Mouse (Mus musculus): ENCODE results near the gene Dop1b. TPM values are rescaled to one million over a fixed set of nuclear protein-coding genes. Genes with fewer than 3 reads are reported as not detected.
A peak's percentile ranks its signal among the peaks of the same experiment; 100 is the strongest.
"Not testable (repeated sequence)": the region's sequence is repeated elsewhere in the genome, so short reads cannot be mapped to it uniquely, and the experiment has no call there.

Gene Dop1b
- 21.7 and 21.9 TPM in 2 replicates for polyA plus RNA-seq (2016; fragmentation: Nextera tagmentation; extraction: Ambion mirVana)

DNA sequence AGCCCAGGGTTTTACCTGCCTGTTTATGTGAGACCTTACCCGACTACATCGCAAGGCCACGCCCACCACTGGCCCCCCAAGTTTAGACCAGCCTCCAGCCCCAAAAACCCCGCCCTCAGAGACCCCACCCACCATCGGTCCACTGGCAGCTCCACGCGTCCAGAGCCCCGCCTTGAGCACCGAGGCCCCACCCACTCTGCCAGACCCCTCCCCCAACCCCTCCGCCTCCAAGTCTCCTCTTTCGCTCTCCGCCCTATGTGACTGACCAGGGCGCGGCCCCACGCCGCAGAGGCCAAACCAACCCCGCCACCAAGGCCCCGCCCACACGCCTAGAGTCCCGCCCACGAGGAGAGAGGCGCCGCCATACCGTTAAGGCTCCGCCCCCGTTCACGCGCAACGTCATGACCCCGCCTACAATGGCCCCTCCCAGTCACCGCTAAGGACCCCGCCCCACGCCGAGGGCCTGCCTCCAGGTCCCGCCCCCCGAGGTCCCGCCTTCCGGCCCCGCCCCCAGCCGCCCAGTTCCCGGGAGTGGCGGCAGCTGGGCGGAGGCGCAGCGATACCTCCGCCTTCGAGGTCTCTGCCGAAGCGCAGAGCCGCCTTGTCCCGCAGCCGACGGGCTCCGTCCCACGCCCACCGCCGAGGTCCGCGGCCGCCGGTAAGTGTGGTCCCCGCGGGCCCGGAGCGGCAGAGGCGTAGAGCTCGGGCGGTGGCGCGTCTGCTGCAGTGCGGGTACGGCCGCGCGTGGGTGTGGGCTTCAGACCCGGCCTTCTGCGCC lies at the start of gene Dop1b:
Gene Dop1b, plus strand, starts transcription at position 494 of the 778 bp plus-strand sequence.
- ATAC-seq (ENCODE audit: low FRiP score, low read depth), result peak; percentile 91
- Histone ChIP-seq H3K9ac (replicated peaks) (peak within 1 kb of the TSS; percentile 86), H3K4me3 (peak within 1 kb of the TSS; percentile 77), H3K27me3 (peaks cover 23% of the 10 kb centered on the region), H3K36me3 (no peaks in the 10 kb centered on the region), H3K4me2 (replicated peaks) (peak within 1 kb of the TSS; percentile 92), H3K4me1 (peaks cover 17% of the 10 kb centered on the region), H3K9me3 (no peaks in the 10 kb centered on the region), H3K27ac (replicated peaks) (peak within 1 kb of the TSS; percentile 69)
- WGBS, result under 1% methylated on average over 56 of the region's 77 CpGs

DNA sequence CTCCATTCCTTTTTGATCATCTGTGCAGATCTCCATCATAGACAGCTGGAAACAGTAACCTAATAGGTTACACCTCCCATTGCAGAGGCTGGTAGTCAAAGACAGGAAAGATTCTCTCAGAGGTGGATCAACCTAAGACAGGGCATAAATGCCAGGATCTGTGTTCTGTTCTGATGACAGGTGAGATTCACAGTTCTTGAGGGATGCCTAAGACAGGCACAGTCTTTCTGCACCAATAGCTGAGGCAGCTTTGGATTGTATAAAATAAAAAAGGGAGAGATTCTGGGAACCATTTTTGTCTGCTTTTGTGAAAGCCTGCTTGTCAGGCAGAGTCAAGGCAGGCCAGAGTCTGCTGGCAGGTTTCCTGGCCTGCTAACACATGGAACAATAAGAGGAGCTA lies 43.7 kb upstream of the Dop1b start:
- no peaks in the 10 kb centered on the region for H3K27me3 ChIP-seq
- no peak overlapping the region for H3K9ac ChIP-seq (replicated peaks)
- H3K4me3 ChIP-seq, result no peak overlapping the region
- no peak overlapping the region for H3K27ac ChIP-seq (replicated peaks)
- peaks cover 24% of the 10 kb centered on the region for H3K9me3 ChIP-seq
- H3K4me1 ChIP-seq, result no peaks in the 10 kb centered on the region
- H3K36me3 ChIP-seq, result no peaks in the 10 kb centered on the region
- no peak for ATAC-seq (ENCODE audit: low FRiP score, low read depth)
- no peak overlapping the region for H3K4me2 ChIP-seq (replicated peaks)

DNA sequence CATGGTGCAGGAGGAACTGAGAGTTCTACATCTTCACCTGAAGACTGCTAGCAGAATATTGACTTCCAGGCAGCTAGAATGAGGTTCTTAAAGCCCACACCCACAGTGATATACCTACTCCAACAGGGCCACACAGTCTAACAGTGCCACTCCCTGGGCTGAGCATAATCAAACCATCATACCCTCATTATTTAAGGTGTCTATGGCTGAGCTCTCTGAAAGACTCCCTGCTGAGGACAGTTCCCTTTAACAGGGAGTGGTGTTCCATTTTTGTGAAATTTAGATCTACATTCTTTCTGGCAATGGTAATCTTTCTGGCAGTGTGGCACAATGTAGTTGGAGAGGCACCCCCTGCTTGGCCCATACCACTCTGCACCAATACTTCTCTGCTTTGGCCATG lies 42.2 kb upstream of the Dop1b start:
- no peaks in the 10 kb centered on the region for H3K4me1 ChIP-seq
- no peaks in the 10 kb centered on the region for H3K36me3 ChIP-seq
- no peak overlapping the region for H3K4me2 ChIP-seq (replicated peaks)
- H3K9me3 ChIP-seq, result peaks cover 19% of the 10 kb centered on the region
- no peak overlapping the region for H3K27ac ChIP-seq (replicated peaks)
- H3K9ac ChIP-seq (replicated peaks), result no peak overlapping the region
- H3K4me3 ChIP-seq, result no peak overlapping the region
- H3K27me3 ChIP-seq, result no peaks in the 10 kb centered on the region
- ATAC-seq (ENCODE audit: low FRiP score, low read depth), result no peak

DNA sequence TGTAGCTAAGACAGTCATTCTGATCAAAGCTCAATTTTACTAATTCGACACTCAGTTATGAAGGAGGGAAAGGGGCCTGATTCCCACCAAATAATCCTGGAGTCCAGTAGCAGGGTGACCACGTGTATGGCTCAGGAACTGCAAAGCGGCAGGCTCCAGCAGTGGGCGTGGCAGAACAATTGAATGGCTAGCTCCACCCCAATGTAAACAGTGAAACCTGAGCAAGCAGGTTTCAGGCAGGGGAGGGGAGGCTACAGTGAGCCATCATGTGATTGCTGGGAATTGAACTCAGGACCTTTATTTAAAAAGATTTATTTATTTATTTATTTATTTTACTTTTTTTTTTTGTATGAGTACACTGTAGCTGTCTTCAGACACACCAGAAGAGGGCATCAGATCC lies 41.2 kb upstream of the Dop1b start:
- not testable (repeated sequence) for H3K36me3 ChIP-seq; H3K27me3 ChIP-seq; H3K4me2 ChIP-seq (replicated peaks); H3K4me3 ChIP-seq; H3K9ac ChIP-seq (replicated peaks); H3K27ac ChIP-seq (replicated peaks); ATAC-seq (ENCODE audit: low FRiP score, low read depth); H3K4me1 ChIP-seq
- WGBS, result 42% methylated on average over 4 of the region's 4 CpGs
- peaks cover 19% of the 10 kb centered on the region for H3K9me3 ChIP-seq

DNA sequence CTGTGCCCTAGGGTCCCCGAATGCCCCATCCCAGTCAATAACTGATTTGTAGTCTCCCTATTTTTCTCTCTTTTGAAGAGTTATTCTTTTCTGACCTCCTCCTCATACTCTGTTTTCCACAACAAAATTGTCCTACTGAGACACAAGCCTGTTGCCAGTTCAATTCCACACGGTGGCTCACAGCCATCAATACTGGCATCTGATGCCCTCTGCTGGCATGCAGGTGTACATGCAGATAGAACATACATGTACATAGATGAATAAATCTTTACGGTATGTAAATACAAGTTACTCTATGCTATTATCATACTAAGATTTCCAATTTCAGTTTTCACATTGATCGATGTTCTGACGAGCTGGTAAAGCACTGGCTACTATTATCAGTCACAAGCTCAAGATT lies 40.6 kb upstream of the Dop1b start:
- Histone ChIP-seq H3K27me3 (no peaks in the 10 kb centered on the region), H3K4me1 (no peaks in the 10 kb centered on the region), H3K9ac (replicated peaks) (no peak overlapping the region), H3K27ac (replicated peaks) (no peak overlapping the region), H3K4me3 (no peak overlapping the region), H3K9me3 (peaks cover 19% of the 10 kb centered on the region), H3K4me2 (replicated peaks) (no peak overlapping the region), H3K36me3 (no peaks in the 10 kb centered on the region)
- no peak for ATAC-seq (ENCODE audit: low FRiP score, low read depth)
- 90% methylated on average over 5 of the region's 5 CpGs for WGBS

DNA sequence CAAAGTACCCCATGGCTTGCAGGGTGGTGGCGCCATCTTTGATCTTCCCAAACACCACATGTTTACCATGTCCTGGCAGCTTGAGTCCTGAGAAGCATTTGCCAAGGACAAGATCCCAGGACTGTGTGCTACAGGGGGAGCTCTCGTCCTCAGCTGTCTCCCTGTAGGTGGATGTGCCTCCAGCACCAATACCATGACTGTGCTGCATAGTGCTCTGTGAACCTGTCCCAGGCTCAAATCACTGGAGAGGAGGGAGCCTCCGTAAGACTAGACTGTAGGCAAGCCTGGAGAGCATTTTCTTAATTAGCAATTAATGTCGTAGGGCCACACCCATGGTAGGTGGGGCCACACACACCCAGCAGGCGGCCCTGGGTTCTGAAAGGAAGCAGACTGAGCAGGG lies 35.3 kb upstream of the Dop1b start:
- no peaks in the 10 kb centered on the region for H3K9me3 ChIP-seq
- H3K4me2 ChIP-seq (replicated peaks), result no peak overlapping the region
- H3K27ac ChIP-seq (replicated peaks), result no peak overlapping the region
- ATAC-seq (ENCODE audit: low FRiP score, low read depth), result no peak
- WGBS, result 86% methylated on average over 5 of the region's 5 CpGs
- H3K27me3 ChIP-seq, result peaks cover 14% of the 10 kb centered on the region
- H3K36me3 ChIP-seq, result no peaks in the 10 kb centered on the region
- no peak overlapping the region for H3K9ac ChIP-seq (replicated peaks)
- H3K4me3 ChIP-seq, result no peak overlapping the region
- H3K4me1 ChIP-seq, result no peaks in the 10 kb centered on the region

DNA sequence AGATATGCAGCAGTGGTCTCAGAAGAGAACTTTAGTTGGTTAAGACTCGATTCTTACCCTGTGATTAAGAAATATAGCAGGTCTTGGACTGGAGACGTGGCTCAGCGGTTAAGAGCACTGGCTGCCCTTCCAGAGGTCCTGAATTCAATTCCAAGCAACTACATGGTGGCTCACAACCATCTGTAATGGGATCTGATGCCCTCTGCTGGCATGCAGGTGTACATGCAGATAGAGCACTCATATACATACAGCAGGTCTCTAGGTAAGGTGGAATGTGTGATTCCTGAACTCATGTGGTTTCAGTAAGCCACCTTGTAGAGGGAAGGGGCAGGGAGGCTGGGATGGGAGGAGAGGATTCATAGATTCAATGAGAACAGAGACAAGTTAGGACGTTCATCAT lies 33.5 kb upstream of the Dop1b start:
- H3K4me3 ChIP-seq, result no peak overlapping the region
- H3K9ac ChIP-seq (replicated peaks), result no peak overlapping the region
- 85% methylated on average over 4 of the region's 4 CpGs for WGBS
- H3K27me3 ChIP-seq, result peaks cover 33% of the 10 kb centered on the region
- peaks cover 5% of the 10 kb centered on the region for H3K4me1 ChIP-seq
- no peak overlapping the region for H3K27ac ChIP-seq (replicated peaks)
- H3K36me3 ChIP-seq, result no peaks in the 10 kb centered on the region
- no peak for ATAC-seq (ENCODE audit: low FRiP score, low read depth)
- H3K9me3 ChIP-seq, result no peaks in the 10 kb centered on the region
- no peak overlapping the region for H3K4me2 ChIP-seq (replicated peaks)

DNA sequence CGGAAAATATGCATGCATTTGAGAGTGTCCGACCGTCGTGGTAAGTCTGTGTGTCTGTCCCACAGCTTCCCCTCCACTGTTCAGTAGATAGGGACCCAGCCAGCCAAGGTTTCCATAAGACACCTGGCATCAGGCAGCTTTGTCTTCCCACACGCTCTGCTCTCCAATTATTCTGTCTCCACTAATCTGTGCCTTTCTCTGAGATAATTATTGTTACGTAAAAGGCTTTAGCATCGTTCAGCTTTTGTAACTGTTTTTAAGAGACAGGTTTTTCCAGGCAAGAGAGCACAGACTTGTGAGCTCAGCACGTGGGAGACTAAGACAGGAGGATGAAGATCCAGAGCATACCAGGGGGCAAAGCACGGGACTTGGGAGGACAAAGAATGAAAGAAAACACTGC lies 32.5 kb upstream of the Dop1b start:
- Histone ChIP-seq H3K4me1 (peaks cover 13% of the 10 kb centered on the region), H3K4me3 (no peak overlapping the region), H3K4me2 (replicated peaks) (no peak overlapping the region), H3K9me3 (no peaks in the 10 kb centered on the region), H3K27ac (replicated peaks) (no peak overlapping the region), H3K9ac (replicated peaks) (no peak overlapping the region), H3K27me3 (peaks cover 42% of the 10 kb centered on the region), H3K36me3 (no peaks in the 10 kb centered on the region)
- ATAC-seq (ENCODE audit: low FRiP score, low read depth), result no peak
- WGBS, result 51% methylated on average over 9 of the region's 9 CpGs

DNA sequence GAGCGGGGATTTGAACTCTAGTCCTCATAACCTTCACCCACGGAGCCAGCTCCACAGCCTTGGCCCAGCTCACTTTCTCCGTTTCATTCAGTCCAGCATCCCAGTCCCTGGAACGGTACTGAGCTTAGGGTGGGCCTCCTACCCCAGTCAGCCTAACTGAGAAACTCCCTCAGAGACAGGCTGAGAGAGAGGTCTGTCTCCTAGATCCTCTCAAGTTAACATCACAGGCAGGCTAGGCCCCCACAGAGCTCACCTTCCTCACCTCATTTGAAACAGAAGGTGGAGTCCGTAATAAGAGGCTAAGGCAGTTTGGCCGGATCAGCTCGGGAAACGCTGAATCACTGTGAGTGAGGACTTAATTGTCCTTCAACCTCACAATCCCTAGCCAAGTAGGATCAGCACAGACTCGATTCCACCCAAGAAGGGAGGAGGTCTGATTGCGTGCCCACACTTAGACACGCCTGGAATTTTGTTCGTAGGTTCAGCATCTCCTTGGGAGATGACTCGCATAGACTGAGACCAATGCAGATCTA lies 29.5 kb upstream of the Dop1b start:
- Histone ChIP-seq H3K4me2 (replicated peaks) (peak overlapping the region; percentile 74), H3K27me3 (peaks cover 59% of the 10 kb centered on the region), H3K27ac (replicated peaks) (no peak overlapping the region), H3K9ac (replicated peaks) (no peak overlapping the region), H3K4me3 (peak overlapping the region; percentile 45; the same call in 1 of the 2 replicates), H3K9me3 (no peaks in the 10 kb centered on the region), H3K4me1 (peaks cover 13% of the 10 kb centered on the region), H3K36me3 (no peaks in the 10 kb centered on the region)
- WGBS, result 20% methylated on average over 13 of the region's 13 CpGs
- ATAC-seq (ENCODE audit: low FRiP score, low read depth), result no peak

DNA sequence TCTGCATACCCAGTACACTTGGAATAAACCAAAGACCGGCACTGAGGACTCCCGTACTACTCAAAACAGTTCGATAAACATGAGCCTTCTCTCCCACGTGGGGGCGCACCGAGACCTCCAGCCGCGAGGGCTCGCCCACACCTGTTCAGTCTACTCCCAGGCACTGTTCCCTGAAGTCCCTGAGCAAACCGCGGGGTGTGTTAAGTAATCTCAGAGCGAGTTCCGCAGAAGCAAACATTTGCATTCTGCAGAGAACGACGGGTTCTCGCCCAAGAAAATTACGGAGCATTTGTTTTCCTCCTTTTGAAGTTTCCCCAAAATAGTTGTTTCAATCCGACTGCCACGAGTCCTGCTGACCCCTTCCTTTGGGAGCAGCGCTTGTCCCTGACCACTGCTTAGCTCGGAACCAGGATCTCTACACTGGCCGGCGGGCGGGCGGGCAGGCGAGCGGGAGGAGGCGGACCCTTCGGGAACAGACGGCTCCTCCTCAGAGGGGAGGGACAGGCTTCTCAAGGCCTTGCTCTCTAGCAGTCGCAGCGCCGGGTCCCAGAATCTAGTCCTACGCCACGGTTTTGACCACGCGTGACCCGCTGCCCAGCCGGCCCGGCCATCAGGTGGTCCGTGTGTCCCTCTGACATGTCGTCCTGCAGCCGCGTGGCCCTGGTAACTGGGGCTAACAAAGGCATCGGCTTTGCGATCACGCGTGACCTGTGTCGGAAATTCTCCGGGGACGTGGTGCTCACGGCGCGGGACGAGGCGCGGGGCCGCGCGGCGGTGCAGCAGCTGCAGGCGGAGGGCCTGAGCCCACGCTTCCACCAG lies 28.8 kb upstream of the Dop1b start, which contains the start of gene Cbr3:
Gene Cbr3, plus strand, starts transcription at position 527 of the 819 bp plus-strand sequence.
- H3K9me3 ChIP-seq, result no peaks in the 10 kb centered on the region
- peak; percentile 71 for ATAC-seq (ENCODE audit: low FRiP score, low read depth)
- under 1% methylated on average over 63 of the region's 63 CpGs for WGBS

DNA sequence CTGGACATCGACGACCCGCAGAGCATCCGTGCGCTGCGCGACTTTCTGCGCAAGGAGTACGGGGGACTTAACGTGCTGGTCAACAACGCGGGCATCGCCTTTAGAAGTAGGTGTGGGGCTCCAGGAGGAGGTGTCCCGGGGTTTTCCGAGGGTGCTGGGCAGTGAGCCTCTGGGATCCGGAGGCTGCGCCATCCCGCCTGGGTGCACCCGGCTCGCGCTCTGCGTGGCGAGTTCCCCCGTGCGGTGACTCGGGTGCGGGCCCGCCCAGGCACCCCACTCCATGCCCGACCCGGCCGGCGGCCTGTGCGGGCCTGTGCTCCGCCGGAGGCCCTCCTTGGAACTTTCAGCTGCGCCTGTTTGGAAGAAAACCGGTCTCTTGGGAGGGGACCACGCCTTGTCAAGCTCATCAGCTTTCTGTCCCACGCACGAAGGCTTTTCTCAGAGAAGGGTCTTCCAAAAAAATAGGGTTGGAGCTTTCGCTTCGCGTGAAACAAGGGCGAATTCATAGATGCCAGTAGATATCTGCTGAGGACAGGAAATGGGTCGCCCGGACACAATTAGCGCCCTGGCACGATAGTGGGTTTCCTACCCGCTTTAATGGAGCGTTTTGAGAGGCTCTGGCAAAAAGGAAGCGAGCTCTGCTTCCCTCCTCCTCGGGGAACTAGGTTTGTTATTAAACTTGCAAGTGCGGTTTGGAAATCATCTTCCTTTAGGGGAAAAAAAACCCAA lies 28.0 kb upstream of the Dop1b start:
- no peaks in the 10 kb centered on the region for H3K36me3 ChIP-seq
- peaks cover 13% of the 10 kb centered on the region for H3K4me1 ChIP-seq
- peaks cover 56% of the 10 kb centered on the region for H3K27me3 ChIP-seq
- H3K27ac ChIP-seq (replicated peaks), result no peak overlapping the region
- under 1% methylated on average over 53 of the region's 53 CpGs for WGBS
- peak overlapping the region; percentile 74 for H3K4me2 ChIP-seq (replicated peaks)
- H3K9ac ChIP-seq (replicated peaks), result peak overlapping the region; percentile 46; the same call in 1 of the 2 replicates
- H3K9me3 ChIP-seq, result no peaks in the 10 kb centered on the region
- 0 out of 2 replicates have a peak, but pooled peaks have one; percentile 44 for ATAC-seq (ENCODE audit: low FRiP score, low read depth)
- H3K4me3 ChIP-seq, result peak overlapping the region; percentile 45

More for the DNA sequence above, 28.8 kb upstream of the Dop1b start, which contains the start of gene Cbr3:
- Histone ChIP-seq H3K4me3 (peak within 1 kb of the TSS; percentile 45), H3K27ac (replicated peaks) (no peak within 1 kb of the TSS), H3K27me3 (peaks cover 59% of the 10 kb centered on the region), H3K9ac (replicated peaks) (peak within 1 kb of the TSS; percentile 46; the same call in 1 of the 2 replicates), H3K36me3 (no peaks in the 10 kb centered on the region), H3K4me2 (replicated peaks) (peak within 1 kb of the TSS; percentile 74), H3K4me1 (peaks cover 13% of the 10 kb centered on the region)
